Mouse (Mus musculus): ENCODE data around the gene Tnr.

DNA sequence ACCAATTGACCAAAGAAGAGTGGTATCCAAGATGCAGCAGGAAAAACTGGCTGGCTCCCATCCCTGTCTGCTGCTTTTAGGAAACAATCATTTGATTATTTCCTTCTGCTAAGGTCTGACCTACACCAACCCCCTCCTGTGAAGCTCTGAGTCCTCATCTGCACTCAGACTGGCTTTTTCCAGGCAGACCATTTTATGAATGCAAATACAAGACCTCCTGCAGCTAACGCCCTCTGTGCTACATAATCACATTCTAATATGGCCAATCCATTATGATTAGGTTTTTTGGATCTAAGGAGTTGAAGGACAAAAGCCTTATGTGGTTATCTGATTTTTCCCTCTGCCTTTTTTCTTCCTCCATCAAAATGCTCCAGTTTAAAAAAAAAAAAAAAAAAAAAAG is 342.1 kb downstream of the Tnr start:
- no peak for TF ChIP-seq CTCF (IDR thresholded peaks at IDR 0.05; ENCODE audit: insufficient read depth, low read depth, low read length)
- no peak for TF ChIP-seq POLR2A (IDR thresholded peaks at IDR 0.05; ENCODE audit: insufficient read depth, low read depth, low read length)
